Mouse (Mus musculus): ENCODE data around the gene Gm2a. TPM values are rescaled to one million over a fixed set of nuclear protein-coding genes. Genes with fewer than 3 reads are reported as not detected.
A peak's percentile ranks its signal among the peaks of the same experiment; 100 is the strongest.

Gm2a gene
- polyA plus RNA-seq, 1 experiment from 2014 or later: 236 TPM

DNA sequence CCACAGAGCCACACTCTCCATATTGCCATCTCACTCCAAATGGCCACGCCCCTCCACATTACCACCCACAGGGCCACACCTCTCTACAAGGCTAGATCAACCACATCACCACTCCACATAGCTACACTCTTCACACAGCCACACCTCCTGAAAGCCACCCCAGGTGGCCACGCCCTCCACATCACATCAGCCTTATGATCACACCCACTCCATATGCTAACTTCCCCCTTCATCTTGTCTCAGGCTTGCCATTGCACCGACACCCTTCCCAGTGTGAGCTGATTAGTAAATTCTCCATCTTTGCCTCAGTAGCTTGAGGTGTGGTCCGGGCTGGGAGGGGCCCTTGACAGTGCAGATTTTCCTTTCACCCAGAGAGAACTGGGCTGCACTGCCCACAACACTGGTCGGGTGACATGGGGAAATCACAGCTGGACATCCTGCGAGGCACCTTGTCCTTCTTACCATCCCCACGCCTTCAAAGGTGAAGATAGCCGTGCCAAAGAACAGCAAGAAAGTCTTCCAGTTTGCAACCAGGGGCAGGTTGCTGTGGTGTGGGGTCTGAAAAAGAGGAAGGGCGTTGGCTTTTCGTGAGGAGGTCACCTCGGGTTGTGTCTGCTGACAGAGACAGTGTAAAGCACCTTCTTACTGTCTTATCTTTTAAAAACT is 33.3 kb downstream of the Gm2a start:
- Histone ChIP-seq H3K4me3 (ENCODE audit: inconsistent target) (no peak overlapping the region), H3K27ac (no peak overlapping the region), H3K36me3 (ENCODE audit: inconsistent target) (no peaks in the 10 kb centered on the region), H3K79me2 (ENCODE audit: inconsistent target) (no peaks in the 10 kb centered on the region)
- WGBS (ENCODE audit: missing documents): 46% methylated on average over 11 of the region's 11 CpGs

GRCm38 (mm10) chr11:55131946-55132345 is 34.0 kb downstream of the Gm2a start:
- WGBS (ENCODE audit: missing documents): 86% methylated on average over 1 of the region's 1 CpGs
- no peaks in the 10 kb centered on the region for H3K79me2 ChIP-seq (ENCODE audit: inconsistent target)
- no peaks in the 10 kb centered on the region for H3K36me3 ChIP-seq (ENCODE audit: inconsistent target)
- H3K27ac ChIP-seq: no peak overlapping the region
- no peak overlapping the region for H3K4me3 ChIP-seq (ENCODE audit: inconsistent target)

DNA sequence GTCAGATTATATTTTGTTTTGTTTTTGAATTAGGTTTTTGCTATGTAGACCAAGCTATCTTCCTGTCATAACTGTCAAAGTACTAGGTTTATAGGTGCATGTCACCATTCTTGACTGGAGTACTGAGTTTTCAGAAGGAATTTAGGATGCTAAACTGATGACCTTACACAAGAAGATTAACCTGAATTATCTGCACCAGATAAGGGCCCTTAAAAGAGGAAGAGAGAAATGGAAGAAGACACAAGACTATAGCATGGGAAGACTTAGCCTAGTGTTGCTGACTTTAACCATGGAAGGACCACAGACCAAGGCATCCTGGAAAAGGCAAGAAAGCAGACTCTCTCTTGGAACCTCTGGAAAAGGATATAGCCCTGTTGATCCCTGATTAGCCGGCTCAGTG is 35.3 kb downstream of the Gm2a start:
- no peaks in the 10 kb centered on the region for H3K36me3 ChIP-seq (ENCODE audit: inconsistent target)
- H3K79me2 ChIP-seq (ENCODE audit: inconsistent target): no peaks in the 10 kb centered on the region
- 92% methylated on average over 1 of the region's 1 CpGs for WGBS (ENCODE audit: missing documents)
- H3K27ac ChIP-seq: no peak overlapping the region
- no peak overlapping the region for H3K4me3 ChIP-seq (ENCODE audit: inconsistent target)

- H3K79me2 ChIP-seq (ENCODE audit: inconsistent target): no peaks in the 10 kb centered on the region
- H3K4me3 ChIP-seq (ENCODE audit: inconsistent target): no peak overlapping the region
- WGBS (ENCODE audit: missing documents): 85% methylated on average over 1 of the region's 1 CpGs
- H3K36me3 ChIP-seq (ENCODE audit: inconsistent target): no peaks in the 10 kb centered on the region
- H3K27ac ChIP-seq: no peak overlapping the region
These were observed 36.5 kb downstream of the Gm2a start for GRCm38 (mm10) chr11:55134407-55134806.

DNA sequence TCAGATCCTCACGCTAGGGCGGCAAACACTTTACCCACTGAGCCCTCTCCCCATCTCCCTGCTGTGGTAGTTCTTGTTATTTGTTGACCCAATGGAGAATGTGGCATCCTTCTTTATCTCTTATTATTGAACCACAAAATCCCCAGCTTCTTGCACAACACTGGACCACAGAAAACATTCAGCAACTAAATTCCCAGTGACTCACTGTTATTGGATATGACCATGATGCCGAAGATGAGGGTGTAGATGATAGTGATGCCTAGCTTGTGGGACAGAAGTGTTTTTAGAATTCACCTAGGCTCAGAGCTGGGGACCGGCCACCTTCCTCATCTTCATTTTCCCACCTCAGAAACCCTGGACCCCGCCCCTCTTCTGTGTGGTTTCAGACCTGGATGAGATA is 37.0 kb downstream of the Gm2a start:
- 82% methylated on average over 4 of the region's 5 CpGs for WGBS (ENCODE audit: missing documents)
- H3K36me3 ChIP-seq (ENCODE audit: inconsistent target): no peaks in the 10 kb centered on the region
- no peak overlapping the region for H3K27ac ChIP-seq
- H3K4me3 ChIP-seq (ENCODE audit: inconsistent target): no peak overlapping the region
- H3K79me2 ChIP-seq (ENCODE audit: inconsistent target): no peaks in the 10 kb centered on the region

GRCm38 (mm10) chr11:55136770-55137547 is 39.0 kb downstream of the Gm2a start:
- whole genome bisulfite sequencing (ENCODE audit: missing documents): 31% methylated on average over 15 of the region's 15 CpGs
- H3K79me2 ChIP-seq (ENCODE audit: inconsistent target): no peaks in the 10 kb centered on the region
- no peak overlapping the region for H3K4me3 ChIP-seq (ENCODE audit: inconsistent target)
- no peaks in the 10 kb centered on the region for H3K36me3 ChIP-seq (ENCODE audit: inconsistent target)
- peak overlapping the region; percentile 2; the same call in 1 of the 2 replicates for H3K27ac ChIP-seq

GRCm38 (mm10) chr11:55137646-55138045 is 39.7 kb downstream of the Gm2a start:
- Histone ChIP-seq H3K4me3 (ENCODE audit: inconsistent target) (no peak overlapping the region), H3K27ac (no peak overlapping the region), H3K36me3 (ENCODE audit: inconsistent target) (no peaks in the 10 kb centered on the region), H3K79me2 (ENCODE audit: inconsistent target) (no peaks in the 10 kb centered on the region)

DNA sequence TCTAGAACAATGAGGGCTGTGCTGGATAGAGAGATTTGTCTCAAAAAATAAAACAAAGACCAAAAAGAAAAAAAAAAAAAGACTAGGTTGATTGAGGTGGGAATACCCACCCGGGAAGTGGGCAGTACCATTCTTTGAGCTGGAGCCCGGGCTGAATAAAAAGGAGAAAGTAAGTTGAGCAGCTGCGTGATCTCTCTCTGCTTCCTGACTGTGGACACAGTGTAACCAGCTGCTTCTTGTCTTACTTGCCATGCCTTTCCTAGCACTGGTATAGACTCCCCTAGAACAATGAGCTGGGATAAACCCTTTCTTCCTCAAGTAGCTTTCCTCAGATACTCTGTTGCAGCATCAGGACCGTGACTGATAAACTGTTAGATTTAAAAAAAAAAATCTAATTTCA is 43.6 kb downstream of the Gm2a start:
- no peak overlapping the region for H3K4me3 ChIP-seq (ENCODE audit: inconsistent target)
- 89% methylated on average over 4 of the region's 4 CpGs for WGBS (ENCODE audit: missing documents)

GRCm38 (mm10) chr11:55144011-55144410 is 46.1 kb downstream of the Gm2a start:
- H3K4me3 ChIP-seq (ENCODE audit: inconsistent target): no peak overlapping the region
- no peaks in the 10 kb centered on the region for H3K36me3 ChIP-seq (ENCODE audit: inconsistent target)
- 97% methylated on average over 5 of the region's 5 CpGs for WGBS (ENCODE audit: missing documents)
- no peaks in the 10 kb centered on the region for H3K79me2 ChIP-seq (ENCODE audit: inconsistent target)
- H3K27ac ChIP-seq: no peak overlapping the region

More for the DNA sequence above, 43.6 kb downstream of the Gm2a start:
- Histone ChIP-seq H3K36me3 (ENCODE audit: inconsistent target) (no peaks in the 10 kb centered on the region), H3K79me2 (ENCODE audit: inconsistent target) (no peaks in the 10 kb centered on the region), H3K27ac (no peak overlapping the region)

- Histone ChIP-seq H3K4me3 (ENCODE audit: inconsistent target) (no peak overlapping the region), H3K27ac (peak overlapping the region; percentile 69), H3K36me3 (ENCODE audit: inconsistent target) (no peaks in the 10 kb centered on the region), H3K79me2 (ENCODE audit: inconsistent target) (no peaks in the 10 kb centered on the region)
- WGBS (ENCODE audit: missing documents): 100% methylated on average over 1 of the region's 1 CpGs
These were observed 48.9 kb downstream of the Gm2a start for GRCm38 (mm10) chr11:55146855-55147254.

GRCm38 (mm10) chr11:55147423-55147822 is 49.5 kb downstream of the Gm2a start:
- no peaks in the 10 kb centered on the region for H3K36me3 ChIP-seq (ENCODE audit: inconsistent target)
- H3K79me2 ChIP-seq (ENCODE audit: inconsistent target): no peaks in the 10 kb centered on the region
- H3K4me3 ChIP-seq (ENCODE audit: inconsistent target): no peak overlapping the region
- H3K27ac ChIP-seq: peak overlapping the region; percentile 69
- 7% methylated on average over 6 of the region's 6 CpGs for WGBS (ENCODE audit: missing documents)

GRCm38 (mm10) chr11:55148461-55148860 is 50.5 kb downstream of the Gm2a start:
- WGBS (ENCODE audit: missing documents): 35% methylated on average over 4 of the region's 4 CpGs
- Histone ChIP-seq H3K4me3 (ENCODE audit: inconsistent target) (no peak overlapping the region), H3K36me3 (ENCODE audit: inconsistent target) (no peaks in the 10 kb centered on the region), H3K79me2 (ENCODE audit: inconsistent target) (no peaks in the 10 kb centered on the region), H3K27ac (peak overlapping the region; percentile 69)

DNA sequence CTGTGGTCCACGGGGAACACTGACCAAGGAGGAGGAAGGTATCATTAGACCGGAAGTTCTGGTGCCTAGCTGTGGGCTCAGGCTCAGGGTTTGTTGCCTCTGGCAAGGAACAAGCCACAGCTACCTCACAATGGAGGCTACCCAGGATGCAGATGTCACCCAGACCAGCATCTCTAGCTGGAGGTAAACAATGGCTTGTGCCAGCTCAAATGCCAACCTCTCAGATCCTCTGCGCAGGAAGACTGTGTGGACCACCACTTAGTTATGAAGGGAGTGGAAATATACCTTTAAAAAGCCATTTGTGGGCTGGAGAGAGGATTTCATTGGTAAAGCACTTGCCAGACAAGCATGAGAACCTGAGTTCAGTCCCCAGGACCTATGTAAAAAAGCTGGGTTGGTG is 53.7 kb downstream of the Gm2a start, which contains the start of gene Slc36a3:
TSS of gene Slc36a3 (minus strand) at position 101 of the 400 bp plus-strand sequence.
- Histone ChIP-seq H3K27ac (no peak within 1 kb of the TSS), H3K79me2 (ENCODE audit: inconsistent target) (no peaks in the 10 kb centered on the region), H3K36me3 (ENCODE audit: inconsistent target) (no peaks in the 10 kb centered on the region), H3K4me3 (ENCODE audit: inconsistent target) (no peak within 1 kb of the TSS)
- WGBS (ENCODE audit: missing documents): 71% methylated on average over 3 of the region's 3 CpGs

- Histone ChIP-seq H3K27ac (peak overlapping the region; percentile 92), H3K4me3 (ENCODE audit: inconsistent target) (no peak overlapping the region; the same call in 1 of the 2 replicates), H3K79me2 (ENCODE audit: inconsistent target) (no peaks in the 10 kb centered on the region), H3K36me3 (ENCODE audit: inconsistent target) (no peaks in the 10 kb centered on the region)
- 2% methylated on average over 3 of the region's 3 CpGs for WGBS (ENCODE audit: missing documents)
These were observed 56.6 kb downstream of the Gm2a start for GRCm38 (mm10) chr11:55154398-55155069.

GRCm38 (mm10) chr11:55155070-55155421 is 57.1 kb downstream of the Gm2a start:
- Histone ChIP-seq H3K36me3 (ENCODE audit: inconsistent target) (no peaks in the 10 kb centered on the region), H3K79me2 (ENCODE audit: inconsistent target) (no peaks in the 10 kb centered on the region), H3K4me3 (ENCODE audit: inconsistent target) (no peak overlapping the region; the same call in 1 of the 2 replicates), H3K27ac (peak overlapping the region; percentile 92)
- WGBS (ENCODE audit: missing documents): 0% methylated on average over 6 of the region's 6 CpGs
